Mouse (Mus musculus) kidney, embryonic 14.5 days (tissue): ENCODE data around the gene Madcam1. TPM values are rescaled to one million over a fixed set of nuclear protein-coding genes. Genes with fewer than 3 reads are reported as not detected.
"Not testable (repeated sequence)": the region's sequence is repeated elsewhere in the genome, so short reads cannot be mapped to it uniquely, and the experiment has no call there.

Experiments
- ATAC-seq: fragments of 200-750 bp; cut with Nextera tagmentation; 2 replicates; pipeline ENCODE4 v1.8.0; 2017; ENCODE audit warnings: moderate number of reproducible peaks, mild to moderate bottlenecking, moderate TSS enrichment, moderate library complexity; ENCODE audit not compliant: low FRiP score, low TSS enrichment
- H3K27ac ChIP-seq: fragments of 300-500 bp; sonication (generic); 2 replicates; pipeline ENCODE4 v1.5.1; 2014; ENCODE audit warnings: low read depth, mild to moderate bottlenecking, low read length, moderate library complexity, mixed read lengths
- H3K27me3 ChIP-seq: fragments of 300-500 bp; sonication (generic); 2 replicates; pipeline ENCODE4 v1.6.1; 2014; ENCODE audit warnings: mild to moderate bottlenecking, low read length; ENCODE audit not compliant: control insufficient read depth, insufficient read depth
- H3K36me3 ChIP-seq: fragments of 300-500 bp; sonication (generic); 2 replicates; pipeline ENCODE4 v1.6.1; 2014; ENCODE audit warnings: low read length, mixed read lengths; ENCODE audit not compliant: control insufficient read depth, insufficient read depth
- H3K4me1 ChIP-seq: fragments of 300-500 bp; sonication (generic); 2 replicates; pipeline ENCODE4 v1.6.1; 2014; ENCODE audit warnings: low read length, mixed read lengths; ENCODE audit not compliant: control insufficient read depth, insufficient read depth
- H3K4me2 ChIP-seq: fragments of 300-500 bp; sonication (generic); replicated peaks from 2 replicates; pipeline ENCODE4 v1.6.1; 2014; ENCODE audit warnings: low read depth, mild to moderate bottlenecking, low read length
- H3K4me3 ChIP-seq: fragments of 300-500 bp; sonication (generic); 2 replicates; pipeline ENCODE4 v1.5.1; 2014; ENCODE audit warnings: mild to moderate bottlenecking, low read length
- H3K9ac ChIP-seq: fragments of 300-500 bp; sonication (generic); 2 replicates; pipeline ENCODE4 v1.6.1; 2014; ENCODE audit warnings: low read depth, mild to moderate bottlenecking, low read length, moderate library complexity
- H3K9me3 ChIP-seq: fragments of 300-500 bp; sonication (generic); 2 replicates; pipeline ENCODE4 v1.6.1; 2016; ENCODE audit warnings: low read length; ENCODE audit not compliant: control insufficient read depth
- WGBS: fragments of 180-500 bp; shearing (Covaris S2); extraction: QIAGEN DNeasy Blood & Tissue Kit; methylation state at CpG from one replicate; pipeline ENCODE4 v1.1.7; 2014; 5-methylcytosine and 5-hydroxymethylcytosine counted together
- polyA plus RNA-seq: library from polyadenylated mRNA; unstranded; fragments of >200 nt; fragmentation: Nextera tagmentation; extraction: Ambion mirVana; gene quantifications from 2 replicates; pipeline ENCODE4 v1.2.1, GENCODE M21; 2014

The Madcam1 gene
- polyA plus RNA-seq, 1 experiment from 2014 or later: 2.6 TPM

GRCm38 (mm10) chr10:79702970-79703369 is 38.6 kb downstream of the Madcam1 start:
- H3K27ac ChIP-seq, H3K9ac ChIP-seq, H3K4me2 ChIP-seq, H3K9me3 ChIP-seq, ATAC-seq, H3K27me3 ChIP-seq, H3K36me3 ChIP-seq, H3K4me3 ChIP-seq: not testable (repeated sequence)
- H3K4me1 ChIP-seq: peaks cover 42% of the 10 kb centered on the region
- 84% methylated on average over 2 of the region's 4 CpGs for WGBS

DNA sequence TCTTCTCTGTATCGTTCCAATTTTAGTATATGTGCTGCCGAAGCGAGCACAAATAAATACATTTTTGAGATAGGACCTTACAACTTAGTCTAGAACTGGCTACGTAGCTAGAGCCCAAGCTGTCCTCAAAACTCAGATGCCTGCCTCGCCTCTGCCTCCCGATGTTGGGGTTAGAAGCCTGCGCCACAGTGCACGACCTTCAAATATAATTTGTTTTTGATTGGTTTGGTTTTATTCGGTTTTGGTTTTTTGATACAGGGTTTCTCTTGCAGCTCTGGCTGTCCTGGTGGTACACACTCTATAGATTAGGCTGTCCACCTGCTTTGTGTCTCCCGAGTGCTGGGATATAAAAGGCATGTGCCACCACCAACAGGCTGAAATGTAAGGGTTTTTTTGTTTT is 39.2 kb downstream of the Madcam1 start:
- ATAC-seq: no peak
- no peak overlapping the region for H3K27ac ChIP-seq
- no peaks in the 10 kb centered on the region for H3K27me3 ChIP-seq
- H3K36me3 ChIP-seq: peaks cover 16% of the 10 kb centered on the region
- H3K9ac ChIP-seq: 0 out of 2 replicates have a peak overlapping the region, but pooled peaks have one; percentile 95
- no peaks in the 10 kb centered on the region for H3K9me3 ChIP-seq
- H3K4me2 ChIP-seq: peak overlapping the region; percentile 86; the same call in 1 of the 2 replicates
- WGBS: 81% methylated on average over 10 of the region's 10 CpGs
- peaks cover 42% of the 10 kb centered on the region for H3K4me1 ChIP-seq
- peak overlapping the region; percentile 91 for H3K4me3 ChIP-seq

DNA sequence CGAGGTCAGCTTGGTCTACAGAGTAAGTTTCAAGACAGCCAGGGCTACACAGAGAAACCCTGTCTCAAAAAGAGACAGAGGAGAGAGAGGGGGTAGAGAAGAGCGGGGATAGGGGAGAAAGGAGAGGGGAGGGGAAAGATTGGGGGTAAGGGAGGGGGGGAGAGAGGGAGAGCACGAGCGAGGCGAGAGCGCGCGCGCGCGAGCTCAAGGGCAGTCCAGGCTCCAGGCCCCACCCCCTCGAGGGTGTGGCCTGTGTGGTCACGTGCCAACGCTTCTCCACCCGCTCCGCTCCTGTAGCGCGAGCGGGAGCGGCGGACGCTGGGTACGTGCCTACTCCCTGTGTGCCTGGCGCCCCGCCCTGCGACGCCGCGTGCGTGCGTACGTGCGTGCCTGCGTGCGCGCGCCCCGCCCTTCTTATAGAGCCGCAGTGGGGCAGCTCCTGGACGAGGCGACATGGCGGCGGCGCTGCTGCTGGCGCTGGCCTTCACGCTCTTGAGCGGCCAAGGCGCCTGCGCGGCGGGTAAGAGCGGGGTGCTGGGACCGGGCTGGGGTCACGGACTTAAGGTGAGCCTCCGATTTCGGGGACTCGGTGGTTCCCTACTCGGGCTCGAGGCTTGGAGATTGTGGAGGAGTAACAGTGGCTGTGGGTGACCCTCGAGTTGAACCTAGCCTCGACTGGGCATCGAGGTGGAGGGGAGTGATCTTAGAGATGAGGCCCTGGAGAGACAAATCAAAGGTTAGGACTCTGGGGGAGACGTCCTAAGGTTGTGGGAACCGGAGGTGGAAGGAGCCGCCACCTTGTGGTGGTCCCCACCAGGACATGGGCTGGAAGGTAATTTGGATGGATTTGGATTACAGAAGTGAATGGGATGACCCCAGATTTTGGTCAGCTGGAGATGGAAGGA is 40.0 kb downstream of the Madcam1 start, which contains the start of gene Bsg:
Bsg (plus strand) TSS at position 427 of the 905 bp plus-strand sequence.
- H3K9me3 ChIP-seq: no peaks in the 10 kb centered on the region
- peak within 1 kb of the TSS; percentile 91 for H3K4me3 ChIP-seq
- peak; percentile 96 for ATAC-seq
- H3K27ac ChIP-seq: peak within 1 kb of the TSS; percentile 80; the same call in 1 of the 2 replicates
- H3K9ac ChIP-seq: peak within 1 kb of the TSS; percentile 95
- WGBS: under 1% methylated on average over 54 of the region's 65 CpGs
- H3K4me2 ChIP-seq: peak within 1 kb of the TSS; percentile 86
- no peaks in the 10 kb centered on the region for H3K27me3 ChIP-seq
- peaks cover 23% of the 10 kb centered on the region for H3K36me3 ChIP-seq
- H3K4me1 ChIP-seq: peaks cover 42% of the 10 kb centered on the region

DNA sequence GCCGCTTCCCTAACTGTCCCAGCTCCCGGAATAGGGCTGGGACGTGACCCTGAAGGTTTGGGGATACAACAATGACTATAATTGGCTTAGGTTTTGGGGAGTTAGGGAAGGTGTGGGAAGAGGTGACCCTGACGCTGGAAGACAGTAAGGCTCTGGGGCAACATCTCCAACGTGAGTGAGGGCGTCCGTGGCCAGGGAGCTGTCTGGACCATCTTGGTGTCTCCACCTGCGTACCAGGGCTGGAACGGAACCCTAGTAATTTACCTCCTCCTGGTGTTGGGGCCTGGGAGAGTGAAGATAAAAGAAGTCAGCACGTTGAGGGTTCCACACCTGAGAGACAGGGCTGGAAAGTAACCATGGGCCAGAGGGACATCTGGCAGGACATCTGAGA is 40.6 kb downstream of the Madcam1 start:
- H3K4me3 ChIP-seq: peak overlapping the region; percentile 91
- H3K9ac ChIP-seq: peak overlapping the region; percentile 95
- peak overlapping the region; percentile 80; the same call in 1 of the 2 replicates for H3K27ac ChIP-seq
- H3K4me2 ChIP-seq: peak overlapping the region; percentile 86
- no peaks in the 10 kb centered on the region for H3K9me3 ChIP-seq
- peaks cover 42% of the 10 kb centered on the region for H3K4me1 ChIP-seq
- no peak for ATAC-seq
- WGBS: 3% methylated on average over 10 of the region's 10 CpGs
- no peaks in the 10 kb centered on the region for H3K27me3 ChIP-seq
- peaks cover 30% of the 10 kb centered on the region for H3K36me3 ChIP-seq

DNA sequence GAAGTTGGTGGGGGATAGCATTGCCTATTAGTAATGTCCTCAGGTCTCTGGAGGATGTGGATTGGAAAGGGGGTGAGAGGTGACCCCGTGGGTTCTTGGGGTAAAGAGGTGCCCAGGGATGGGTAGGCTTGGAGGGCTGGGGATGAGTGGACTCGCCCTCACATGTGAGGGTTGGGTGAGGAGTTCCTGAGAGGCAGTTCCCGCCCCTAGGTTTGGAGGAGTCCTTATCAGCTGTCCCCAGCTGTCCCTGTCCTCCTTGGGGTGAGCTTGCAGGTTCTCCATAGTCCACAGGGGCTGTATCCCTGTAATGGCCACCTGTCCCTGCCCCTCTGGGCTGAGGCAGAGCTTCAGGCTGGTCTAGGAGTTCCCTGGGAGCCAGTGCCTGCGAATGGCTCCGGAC is 41.6 kb downstream of the Madcam1 start:
- H3K4me2 ChIP-seq: peak overlapping the region; percentile 86; the same call in 1 of the 2 replicates
- no peaks in the 10 kb centered on the region for H3K27me3 ChIP-seq
- WGBS: 93% methylated on average over 5 of the region's 5 CpGs
- no peak for ATAC-seq
- H3K4me3 ChIP-seq: peak overlapping the region; percentile 91; the same call in 1 of the 2 replicates
- H3K4me1 ChIP-seq: peaks cover 38% of the 10 kb centered on the region
- H3K9me3 ChIP-seq: no peaks in the 10 kb centered on the region
- H3K9ac ChIP-seq: peak overlapping the region; percentile 95; the same call in 1 of the 2 replicates
- H3K27ac ChIP-seq: no peak overlapping the region
- H3K36me3 ChIP-seq: peaks cover 40% of the 10 kb centered on the region

GRCm38 (mm10) chr10:79706406-79707094 is 42.2 kb downstream of the Madcam1 start:
- Histone ChIP-seq H3K36me3 (peaks cover 46% of the 10 kb centered on the region), H3K27ac (no peak overlapping the region), H3K9ac (peak overlapping the region; percentile 12; the same call in 1 of the 2 replicates), H3K9me3 (no peaks in the 10 kb centered on the region), H3K27me3 (no peaks in the 10 kb centered on the region), H3K4me1 (peaks cover 32% of the 10 kb centered on the region), H3K4me2 (peak overlapping the region; percentile 86; the same call in 1 of the 2 replicates), H3K4me3 (no peak overlapping the region; the same call in 1 of the 2 replicates)
- ATAC-seq: no peak
- WGBS: 82% methylated on average over 5 of the region's 5 CpGs

- 78% methylated on average over 1 of the region's 1 CpGs for WGBS
- Histone ChIP-seq H3K9ac (no peak overlapping the region), H3K4me1 (peaks cover 31% of the 10 kb centered on the region), H3K4me3 (no peak overlapping the region), H3K9me3 (no peaks in the 10 kb centered on the region), H3K4me2 (no peak overlapping the region), H3K27me3 (no peaks in the 10 kb centered on the region), H3K36me3 (peaks cover 51% of the 10 kb centered on the region), H3K27ac (no peak overlapping the region)
- no peak for ATAC-seq
These were observed 42.8 kb downstream of the Madcam1 start for GRCm38 (mm10) chr10:79707162-79707561.

- 66% methylated on average over 4 of the region's 4 CpGs for WGBS
- Histone ChIP-seq H3K4me3 (no peak overlapping the region), H3K9me3 (no peaks in the 10 kb centered on the region), H3K4me1 (peaks cover 31% of the 10 kb centered on the region), H3K27ac (no peak overlapping the region), H3K27me3 (no peaks in the 10 kb centered on the region), H3K4me2 (no peak overlapping the region), H3K36me3 (peaks cover 51% of the 10 kb centered on the region), H3K9ac (no peak overlapping the region)
- no peak for ATAC-seq
These were observed 43.4 kb downstream of the Madcam1 start for GRCm38 (mm10) chr10:79707759-79708158.
